ENCODE assay signal across 27 mouse cellular contexts in genomic region chrX:37807286-37808080, GRCm38 (mm10). TPM values are rescaled to one million over a fixed set of nuclear protein-coding genes. Genes with fewer than 3 reads are reported as not detected.
DNase-seq lines count a peak whose midpoint lies in the region; ATAC-seq and TF ChIP-seq lines count a peak whose summit lies in the region.
"Had no signal": no experiment of that assay in that cellular context is flagged by ENCODE, and none has a peak within 500 bp of the region (broad histone marks: within the 10 kb centered on the region; RNA-seq: fewer than 3 reads in every experiment).

No protein-coding gene starts in this region.

- H3K9ac ChIP-seq in kidney, postnatal 0 days (ENCODE audit: low read depth, low read length) = no peak overlapping the region
- H3K9ac ChIP-seq: forebrain, embryonic 15.5 days; hindbrain, embryonic 12.5 days had no signal

- 85% methylated on average over 14 of the region's 15 CpGs for WGBS in kidney, postnatal 0 days

- no peaks in the 10 kb centered on the region for H3K27me3 ChIP-seq in kidney, postnatal 0 days (ENCODE audit: insufficient read depth, low read length)
- H3K27me3 ChIP-seq: forebrain, embryonic 15.5 days; hindbrain, embryonic 12.5 days had no signal

- H3K4me3 ChIP-seq in gastrocnemius, adult 2 months = no peak overlapping the region
- no peak overlapping the region for H3K4me3 ChIP-seq in kidney, postnatal 0 days (replicated peaks; ENCODE audit: low read depth, low read length)
- H3K4me3 ChIP-seq: erythroblast, embryonic 14.5 days; forebrain, embryonic 15.5 days; hindbrain, embryonic 12.5 days; left cerebral cortex, adult 2 months; limb, embryonic 10.5 days had no signal

- H3K9me3 ChIP-seq in kidney, postnatal 0 days (replicated peaks; ENCODE audit: low read length) = no peaks in the 10 kb centered on the region
- H3K9me3 ChIP-seq: forebrain, embryonic 15.5 days; hindbrain, embryonic 12.5 days; limb, embryonic 10.5 days had no signal

- H3K36me3 ChIP-seq in kidney, postnatal 0 days (ENCODE audit: insufficient read depth, low read length) = no peaks in the 10 kb centered on the region
- H3K36me3 ChIP-seq: forebrain, embryonic 15.5 days; hindbrain, embryonic 12.5 days; limb, embryonic 10.5 days had no signal

- no peak overlapping the region for H3K4me2 ChIP-seq in kidney, postnatal 0 days (ENCODE audit: low read length)
- H3K4me2 ChIP-seq: forebrain, embryonic 15.5 days; hindbrain, embryonic 12.5 days had no signal

- ATAC-seq in kidney, postnatal 0 days (replicated peaks; ENCODE audit: low FRiP score, low read depth) = no peak
- ATAC-seq: forebrain, embryonic 15.5 days; inflammation-experienced regulatory T-cells, adult 6 months had no signal

- H3K4me1 ChIP-seq in kidney, postnatal 0 days (replicated peaks; ENCODE audit: insufficient read depth, low read length) = no peaks in the 10 kb centered on the region
- H3K4me1 ChIP-seq: forebrain, embryonic 15.5 days; hindbrain, embryonic 12.5 days; limb, embryonic 10.5 days had no signal

- H3K27ac ChIP-seq in gastrocnemius, adult 2 months = no peak overlapping the region
- H3K27ac ChIP-seq in kidney, postnatal 0 days = no peak overlapping the region
- H3K27ac ChIP-seq: forebrain, embryonic 15.5 days; hindbrain, embryonic 12.5 days; left cerebral cortex, adult 2 months; limb, embryonic 10.5 days had no signal

- TF ChIP-seq CTCF in gastrocnemius, adult 2 months (IDR thresholded peaks at IDR 0.05) = peak; percentile 21; the same call in 1 of the 2 replicates
- TF ChIP-seq CTCF in kidney, postnatal 0 days (IDR thresholded peaks at IDR 0.05; ENCODE audit: low read depth) = peak; percentile 47

- DNase-seq in gastrocnemius, adult 2 months = no peak
- no peak for DNase-seq in gastrocnemius, postnatal 14 days
- DNase-seq in kidney, postnatal 0 days (ENCODE audit: low spot score) = peak; percentile 5
- DNase-seq in kidney, postnatal 4 days = no peak
- DNase-seq in 416B (ENCODE audit: low read depth) = peak; percentile 44
- peak; percentile 3 for DNase-seq in NIH3T3 (ENCODE audit: low read depth)
- DNase-seq in thymus, postnatal 36 days = no peak
- DNase-seq in layer of hippocampus, postnatal 14 days (ENCODE audit: low spot score in 2 of 2) = no peak
- DNase-seq: B cell, adult 2 months; cerebellum, adult 8-10 months; lung, postnatal 36 days; right cerebral cortex, postnatal 14 days; thymus, postnatal 25 days had no signal

- intact Hi-C loops in gastrocnemius, adult 2 months (cut with DNase I) = no loop called here
- intact Hi-C loops in gastrocnemius, postnatal 14 days (cut with DNase I; ENCODE audit: low total_unique reads) = no loop called here

RNA-seq across cellular contexts. Expression of gene Rhox5, which starts 2.8 kb away (rescaled TPM):
- total RNA-seq in gastrocnemius, adult 2 months (2021) = not detected
- total RNA-seq in gastrocnemius, postnatal 14 days (2021) = not detected
- 0.54 and 0.58 TPM in 2 replicates for polyA plus RNA-seq in kidney, postnatal 0 days (2015; fragmentation: Nextera tagmentation; extraction: Ambion mirVana)
- total RNA-seq in layer of hippocampus, postnatal 14 days (2021) = not detected
- total RNA-seq: adrenal gland, postnatal 4 days; common myeloid progenitor, adult 5-6 weeks; left cerebral cortex, adult 2 months; MEL had no signal
- polyA plus RNA-seq: erythroblast, embryonic 14.5 days; forebrain, embryonic 15.5 days; inflammation-experienced regulatory T-cells, adult 6 months had no signal

RNA-seq across cellular contexts. Expression of gene Rhox6, which starts 19.2 kb away (rescaled TPM):
- total RNA-seq in gastrocnemius, adult 2 months (2021) = not detected
- total RNA-seq in gastrocnemius, postnatal 14 days (2021) = not detected
- polyA plus RNA-seq in kidney, postnatal 0 days (2015; fragmentation: Nextera tagmentation; extraction: Ambion mirVana) = not detected in 2 replicates
- not detected for total RNA-seq in layer of hippocampus, postnatal 14 days (2021)
- total RNA-seq: adrenal gland, postnatal 4 days; common myeloid progenitor, adult 5-6 weeks; left cerebral cortex, adult 2 months; MEL; midbrain, postnatal 0 days had no signal
- polyA plus RNA-seq: embryonic facial prominence, embryonic 11.5 days; erythroblast, embryonic 14.5 days; forebrain, embryonic 15.5 days; gonadal fat pad, adult 2 months; heart, embryonic 14.5 days; hindbrain, embryonic 12.5 days; inflammation-experienced regulatory T-cells, adult 6 months; limb, embryonic 10.5 days; liver, embryonic 16.5 days; midbrain, postnatal 0 days had no signal

RNA-seq across cellular contexts. Expression of gene Rhox7a, which starts 24.0 kb away (rescaled TPM):
- not detected for total RNA-seq in gastrocnemius, adult 2 months (2021)
- total RNA-seq in gastrocnemius, postnatal 14 days (2021) = not detected
- polyA plus RNA-seq in kidney, postnatal 0 days (2015; fragmentation: Nextera tagmentation; extraction: Ambion mirVana) = not detected in 2 replicates
- total RNA-seq in layer of hippocampus, postnatal 14 days (2021) = not detected
- total RNA-seq: adrenal gland, postnatal 4 days; common myeloid progenitor, adult 5-6 weeks; left cerebral cortex, adult 2 months; MEL; midbrain, postnatal 0 days had no signal
- polyA plus RNA-seq: embryonic facial prominence, embryonic 11.5 days; erythroblast, embryonic 14.5 days; forebrain, embryonic 15.5 days; gonadal fat pad, adult 2 months; heart, embryonic 14.5 days; hindbrain, embryonic 12.5 days; inflammation-experienced regulatory T-cells, adult 6 months; limb, embryonic 10.5 days; liver, embryonic 16.5 days; midbrain, postnatal 0 days had no signal

Comparison
In these comparisons a context has a peak if more than half of its experiments do, and no peak if none do; other contexts are left out.
1. DNase-seq: peak in kidney, postnatal 0 days (single experiment), 416B (single experiment) and NIH3T3 (single experiment); none in gastrocnemius, adult 2 months (single experiment), gastrocnemius, postnatal 14 days (single experiment), kidney, postnatal 4 days (0 of 2), thymus, postnatal 36 days (0 of 2) and layer of hippocampus, postnatal 14 days (0 of 2).